Mouse (Mus musculus) G1E (cell line): ENCODE results near the gene Gfy.

Source experiments
- CTCF ChIP-seq: IDR thresholded peaks from 2 replicates; pipeline ENCODE4 v1.5.1; 2012; ENCODE audit warnings: low read depth, low read length, inconsistent platforms, mixed read lengths
- GATA1 ChIP-seq: IDR thresholded peaks from 2 replicates; pipeline ENCODE4 v1.6.1; 2012; ENCODE audit warnings: borderline replicate concordance, low read length, inconsistent platforms, mixed read lengths
- POLR2AphosphoS5 ChIP-seq: IDR thresholded peaks from 2 replicates; pipeline ENCODE4 v1.6.1; 2012; ENCODE audit warnings: low read depth, low read length, inconsistent platforms; ENCODE audit not compliant: insufficient replicate concordance

GRCm38 (mm10) chr7:45166950-45167401 is 12.4 kb downstream of the Gfy start:
- TF ChIP-seq CTCF = no peak
- no peak for TF ChIP-seq GATA1
- no peak for TF ChIP-seq POLR2AphosphoS5
